Mouse (Mus musculus): Measurements from ENCODE around the gene Topors. TPM values are rescaled to one million over a fixed set of nuclear protein-coding genes. Genes with fewer than 3 reads are reported as not detected.

Gene Topors
- total RNA-seq, 2 experiments from 2014 or later, result 19.2 to 21.9 TPM

DNA sequence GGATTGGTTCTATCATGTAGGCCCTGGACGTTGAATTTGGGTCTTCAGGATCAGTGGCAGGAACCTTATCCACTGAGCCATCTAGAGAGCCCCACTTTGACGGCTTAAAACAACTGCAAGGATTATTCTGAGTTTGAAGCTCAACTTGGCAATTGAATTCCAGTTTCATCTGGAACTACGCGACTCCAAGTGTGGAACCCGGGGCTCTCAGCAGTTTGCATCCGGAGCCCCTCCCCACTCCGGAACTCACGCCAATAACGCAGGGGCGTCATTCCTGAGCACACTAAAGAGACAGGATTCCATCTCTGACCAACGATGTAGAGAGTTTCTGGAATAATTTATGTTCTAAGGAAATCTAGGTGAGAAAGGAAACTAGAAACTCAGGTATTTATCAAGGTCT, 42.5 kb downstream of the Topors start:
- DNase-seq (ENCODE audit: extremely low spot score in 1 of 2, low spot score in 2 of 2), result no peak
- TF ChIP-seq CTCF (IDR thresholded peaks at IDR 0.05), result no peak
- intact Hi-C loops (cut with DNase I), result no loop called here
- H3K4me3 ChIP-seq, result no peak overlapping the region
- no peak overlapping the region for H3K27ac ChIP-seq

DNA sequence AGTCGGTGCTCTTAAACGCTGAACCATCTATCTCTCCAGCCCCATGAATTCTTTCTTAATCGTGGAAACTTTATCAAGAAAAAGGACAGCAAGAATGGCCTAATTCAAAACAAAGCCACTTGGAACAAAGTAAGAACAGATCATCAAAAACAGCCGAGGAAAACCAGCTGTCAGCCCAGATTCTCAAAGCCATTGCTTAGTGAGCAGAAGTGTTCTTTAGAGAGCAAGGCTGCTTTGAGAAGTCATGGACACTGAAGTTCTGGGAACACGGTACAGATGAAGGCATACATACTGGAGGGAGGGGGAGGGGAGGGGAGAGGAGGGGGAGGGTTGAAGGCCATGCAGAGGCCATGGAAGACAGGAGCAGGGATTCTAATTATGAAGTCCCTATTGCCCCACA, 43.6 kb downstream of the Topors start:
- intact Hi-C loops (cut with DNase I), result no loop called here
- DNase-seq (ENCODE audit: extremely low spot score in 1 of 2, low spot score in 2 of 2), result no peak
- Histone ChIP-seq H3K4me3 (no peak overlapping the region), H3K27ac (no peak overlapping the region)
- no peak for TF ChIP-seq CTCF (IDR thresholded peaks at IDR 0.05)

DNA sequence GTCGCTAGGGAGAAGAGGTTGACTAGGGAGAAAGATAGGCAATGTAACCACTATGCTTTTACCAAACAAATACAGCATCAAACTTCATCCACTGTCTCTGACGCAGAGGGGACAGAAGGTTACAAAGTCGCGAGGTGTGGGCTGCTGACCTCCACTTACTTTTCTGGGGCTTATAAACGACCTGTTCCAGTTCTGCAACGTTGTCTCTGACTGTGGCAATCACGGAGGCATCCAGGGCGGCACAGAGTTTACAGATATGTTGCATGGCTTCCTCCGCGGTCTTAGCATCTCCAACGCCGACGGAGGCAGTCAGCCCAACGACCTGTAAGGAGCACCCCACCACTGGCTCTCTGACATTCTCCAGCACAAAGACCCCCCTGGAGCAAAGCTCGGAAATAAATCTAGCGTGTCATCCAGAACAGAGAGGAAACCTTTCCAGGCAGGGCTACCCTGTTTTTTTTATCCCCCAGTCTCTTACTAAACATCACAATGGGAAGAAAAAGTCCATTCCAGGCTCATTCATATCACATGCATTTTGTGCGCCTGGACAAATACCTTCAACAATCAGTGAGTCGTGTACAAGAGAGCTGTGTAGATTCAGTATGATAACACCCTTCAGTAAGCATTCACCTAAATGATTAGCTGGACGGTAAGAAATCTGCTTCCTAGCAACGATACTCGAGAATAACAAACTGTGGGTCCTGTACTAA, 47.6 kb downstream of the Topors start:
- no peak overlapping the region for H3K4me3 ChIP-seq
- intact Hi-C loops (cut with DNase I), result no loop called here
- no peak overlapping the region for H3K27ac ChIP-seq
- no peak for DNase-seq (ENCODE audit: extremely low spot score in 1 of 2, low spot score in 2 of 2)
- no peak for TF ChIP-seq CTCF (IDR thresholded peaks at IDR 0.05)

DNA sequence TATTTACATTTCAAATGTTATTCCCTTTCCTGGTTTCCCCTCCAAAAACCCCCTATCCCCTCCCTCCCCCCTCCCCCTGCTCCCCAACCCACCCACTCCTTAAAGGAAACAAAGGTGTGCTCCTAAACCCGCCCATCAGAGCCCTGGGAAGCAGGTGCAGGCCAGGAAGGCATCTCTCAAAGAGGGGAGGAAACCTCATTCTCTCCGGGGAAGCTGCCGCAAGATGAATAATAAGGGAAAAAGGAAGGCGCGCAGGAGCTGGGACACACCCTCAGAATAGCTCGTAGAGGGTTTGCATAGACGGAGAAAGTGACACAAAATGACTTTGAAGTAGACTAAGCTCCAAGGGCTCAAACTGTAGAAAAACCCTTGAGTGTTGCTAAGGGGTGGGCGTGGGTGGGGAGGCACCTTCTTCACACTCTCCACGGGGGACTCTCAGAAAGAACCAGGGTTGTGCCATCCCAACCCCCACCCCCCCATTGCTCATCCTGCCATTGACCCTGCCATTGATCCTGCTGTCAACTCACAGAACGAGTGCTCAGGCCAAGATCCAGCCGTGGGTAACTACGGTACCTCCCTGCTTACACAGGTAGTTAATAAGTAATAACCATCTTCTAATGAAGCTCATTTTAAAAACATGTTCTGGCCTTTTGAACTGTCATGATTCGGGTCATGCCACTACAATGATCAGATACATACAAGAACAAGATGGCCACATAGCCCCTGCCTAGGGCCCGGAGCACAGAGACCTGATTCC, 48.5 kb downstream of the Topors start:
- Histone ChIP-seq H3K27ac (no peak overlapping the region), H3K4me3 (no peak overlapping the region)
- intact Hi-C loops (cut with DNase I), result no loop called here
- no peak for DNase-seq (ENCODE audit: extremely low spot score in 1 of 2, low spot score in 2 of 2)
- TF ChIP-seq CTCF (IDR thresholded peaks at IDR 0.05), result no peak

DNA sequence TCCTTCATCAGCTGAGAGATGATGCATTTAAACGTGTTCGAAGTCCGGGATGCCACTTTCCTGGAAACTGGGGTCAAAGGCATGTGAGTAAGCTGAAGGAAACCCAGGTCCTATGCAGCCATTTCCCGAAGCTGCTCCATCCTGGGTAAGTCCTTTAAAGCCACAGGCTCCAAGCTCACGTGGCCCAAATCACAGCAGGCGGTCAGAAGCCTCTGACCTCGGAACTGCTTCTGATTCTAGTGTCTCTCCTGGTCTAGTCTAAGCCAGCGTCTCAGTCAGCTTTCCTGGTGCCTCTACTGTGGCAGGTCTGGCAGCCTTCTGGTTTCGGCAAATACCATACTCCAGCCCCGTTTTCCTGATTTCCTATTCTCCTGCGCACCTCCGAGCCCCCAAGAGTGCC, 49.2 kb downstream of the Topors start:
- no peak for TF ChIP-seq CTCF (IDR thresholded peaks at IDR 0.05)
- Histone ChIP-seq H3K4me3 (no peak overlapping the region), H3K27ac (no peak overlapping the region)
- intact Hi-C loops (cut with DNase I), result no loop called here
- no peak for DNase-seq (ENCODE audit: extremely low spot score in 1 of 2, low spot score in 2 of 2)

DNA sequence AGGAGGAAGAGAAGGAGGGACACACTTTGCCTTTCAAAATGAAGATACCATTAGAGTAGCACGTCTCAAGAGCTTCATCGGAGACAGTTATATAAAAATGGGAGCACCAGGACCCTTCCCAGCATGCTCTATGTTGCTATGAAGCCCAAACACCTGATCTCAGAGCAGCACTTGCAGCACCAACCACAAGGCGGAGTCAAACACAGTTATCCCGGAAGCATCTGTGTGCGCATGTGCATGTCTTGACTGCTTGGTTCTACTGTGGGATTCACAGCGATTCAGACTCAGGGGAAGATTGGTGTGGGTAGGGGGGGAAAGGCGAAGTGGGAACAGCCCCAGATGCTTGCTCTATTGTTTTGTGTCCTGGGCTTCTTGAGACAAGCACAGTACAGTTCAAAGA, 51.3 kb downstream of the Topors start:
- intact Hi-C loops (cut with DNase I), result no loop called here
- DNase-seq (ENCODE audit: extremely low spot score in 1 of 2, low spot score in 2 of 2), result no peak
- no peak overlapping the region for H3K4me3 ChIP-seq
- peak; percentile 18 for TF ChIP-seq CTCF (IDR thresholded peaks at IDR 0.05)
- H3K27ac ChIP-seq, result no peak overlapping the region

DNA sequence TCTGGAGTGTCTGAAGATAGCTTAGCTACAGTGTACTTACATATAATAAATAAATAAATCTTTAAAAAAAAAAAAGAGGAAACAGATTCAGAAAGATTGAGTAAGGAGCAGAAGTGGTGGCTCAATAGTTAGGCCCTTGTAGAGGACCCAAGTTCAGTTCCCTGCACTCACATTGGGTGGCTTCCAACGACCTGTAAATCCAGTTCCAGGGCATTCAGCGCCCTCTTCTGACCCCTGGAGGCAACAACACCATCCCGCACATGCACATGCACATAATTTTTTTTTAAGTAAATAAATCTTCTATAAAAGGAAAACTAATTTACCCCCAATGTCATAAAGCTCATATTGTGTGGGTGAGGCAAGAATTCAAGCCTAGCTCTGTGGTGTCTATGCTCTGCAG, 51.7 kb downstream of the Topors start:
- H3K27ac ChIP-seq, result no peak overlapping the region
- DNase-seq (ENCODE audit: extremely low spot score in 1 of 2, low spot score in 2 of 2), result no peak
- no peak overlapping the region for H3K4me3 ChIP-seq
- TF ChIP-seq CTCF (IDR thresholded peaks at IDR 0.05), result no peak
- intact Hi-C loops (cut with DNase I), result no loop called here

DNA sequence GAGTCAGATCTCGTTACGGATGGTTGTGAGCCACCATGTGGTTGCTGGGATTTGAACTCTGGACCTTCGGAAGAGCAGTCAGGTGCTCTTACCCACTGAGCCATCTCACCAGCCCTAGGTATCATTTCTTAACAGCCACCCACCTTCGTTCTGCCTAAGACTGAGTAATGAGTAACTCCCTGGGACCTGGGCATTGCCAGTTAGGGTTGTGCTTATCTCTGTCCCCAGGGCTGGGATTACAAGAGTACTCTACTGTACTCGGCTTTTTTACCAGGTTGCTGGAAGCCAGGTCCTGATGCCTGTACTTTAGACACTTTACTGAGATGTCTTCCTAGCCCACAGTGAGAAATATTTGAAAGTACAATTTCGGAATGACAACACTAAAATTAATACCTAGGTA, 57.5 kb downstream of the Topors start:
- H3K4me3 ChIP-seq, result no peak overlapping the region
- intact Hi-C loops (cut with DNase I), result no loop called here
- DNase-seq (ENCODE audit: extremely low spot score in 1 of 2, low spot score in 2 of 2), result no peak
- no peak for TF ChIP-seq CTCF (IDR thresholded peaks at IDR 0.05)
- no peak overlapping the region for H3K27ac ChIP-seq

Other genes starting within 250 kb of the Topors start
- 10 to 100 TPM; 26.8 to 28.2 TPM for gene Aco1, start 126.8 kb downstream of the Topors start, total RNA-seq (2021)
- gene Ddx58, start 30.0 kb downstream of the Topors start, total RNA-seq (2021), result 1 to 10 TPM; 3.6 to 4.2 TPM
- 10 to 100 TPM; 10.3 to 11.8 TPM for gene Smim27, start 271 bp downstream of the Topors start, total RNA-seq (2021)
- gene Ndufb6, start 9.6 kb upstream of the Topors start, total RNA-seq (2021), result 100 to 1,000 TPM; 164 to 187 TPM
- 10 to 100 TPM; 21.5 to 22.6 TPM for gene Tmem215, start 202.3 kb upstream of the Topors start, total RNA-seq (2021)